In the genomic region with DNA sequence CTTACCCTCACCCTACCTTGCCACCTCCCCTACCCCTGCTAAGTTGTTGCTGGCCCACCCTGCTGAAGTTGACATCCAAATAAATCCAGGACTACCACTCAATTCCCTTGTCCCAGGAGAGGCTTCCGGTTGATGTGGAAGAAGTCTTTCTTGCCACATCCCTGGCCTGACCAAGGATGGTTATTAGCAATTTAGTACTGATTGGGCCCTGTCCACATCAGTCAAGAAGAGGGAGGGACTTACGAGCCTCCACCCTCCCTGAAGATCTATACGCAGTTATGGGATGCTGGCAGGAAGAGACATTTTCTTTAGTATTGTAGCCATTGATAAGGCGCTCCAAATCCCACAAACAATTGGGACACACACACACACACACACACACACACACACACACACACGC, we compare ENCODE assay signal across 21 mouse cellular contexts.
A peak's percentile ranks its signal among the peaks of the same experiment; 100 is the strongest.
DNase-seq lines count a peak whose midpoint lies in the region; ATAC-seq and TF ChIP-seq lines count a peak whose summit lies in the region.
"Had no signal": no experiment of that assay in that cellular context is flagged by ENCODE, and none has a peak within 500 bp of the region (broad histone marks: within the 10 kb centered on the region; RNA-seq: fewer than 3 reads in every experiment).

No protein-coding gene starts in this region.

- H3K27me3 ChIP-seq in heart, embryonic 12.5 days (replicated peaks) = no peaks in the 10 kb centered on the region
- H3K27me3 ChIP-seq in ES-Bruce4 (ENCODE audit: control insufficient read depth, insufficient read depth, low read length, poor library complexity, severe bottlenecking) = no peaks in the 10 kb centered on the region
- H3K27me3 ChIP-seq in embryonic facial prominence, embryonic 10.5 days (replicated peaks; ENCODE audit: low read depth, poor library complexity, severe bottlenecking) = no peaks in the 10 kb centered on the region
- H3K27me3 ChIP-seq in stomach, embryonic 16.5 days (ENCODE audit: control insufficient read depth, insufficient read depth, low read length) = no peaks in the 10 kb centered on the region
- H3K27me3 ChIP-seq: CH12.LX; embryonic facial prominence, embryonic 12.5 days; forebrain, embryonic 15.5 days; hindbrain, embryonic 13.5 days; kidney, embryonic 15.5 days had no signal

- no peaks in the 10 kb centered on the region for H3K36me3 ChIP-seq in heart, embryonic 12.5 days
- no peaks in the 10 kb centered on the region for H3K36me3 ChIP-seq in ES-Bruce4 (ENCODE audit: control insufficient read depth, insufficient read depth, low read length, poor library complexity, severe bottlenecking)
- no peaks in the 10 kb centered on the region for H3K36me3 ChIP-seq in embryonic facial prominence, embryonic 10.5 days (replicated peaks)
- no peaks in the 10 kb centered on the region for H3K36me3 ChIP-seq in stomach, embryonic 16.5 days (ENCODE audit: control insufficient read depth, insufficient read depth, low read length)
- H3K36me3 ChIP-seq: embryonic facial prominence, embryonic 12.5 days; forebrain, embryonic 15.5 days; hindbrain, embryonic 13.5 days; kidney, embryonic 15.5 days had no signal

- no peak for TF ChIP-seq EP300 in ES-Bruce4 (IDR thresholded peaks at IDR 0.05; ENCODE audit: insufficient read depth, low read depth, low read length)

- TF ChIP-seq CTCF in ES-Bruce4 (IDR thresholded peaks at IDR 0.05; ENCODE audit: low read depth, low read length) = no peak

- H3K9me3 ChIP-seq in heart, embryonic 12.5 days (replicated peaks) = peaks cover 3% of the 10 kb centered on the region; the same call in 1 of the 2 replicates
- no peaks in the 10 kb centered on the region for H3K9me3 ChIP-seq in ES-Bruce4 (replicated peaks; ENCODE audit: control insufficient read depth, insufficient read depth, low read length, poor library complexity, severe bottlenecking)
- H3K9me3 ChIP-seq in embryonic facial prominence, embryonic 10.5 days = no peaks in the 10 kb centered on the region
- no peaks in the 10 kb centered on the region for H3K9me3 ChIP-seq in stomach, embryonic 16.5 days (replicated peaks; ENCODE audit: control insufficient read depth, low read length)
- H3K9me3 ChIP-seq: embryonic facial prominence, embryonic 12.5 days; forebrain, embryonic 15.5 days; hindbrain, embryonic 13.5 days; kidney, embryonic 15.5 days had no signal

- peaks cover 4% of the 10 kb centered on the region; the same call in 1 of the 2 replicates for H3K4me1 ChIP-seq in heart, embryonic 12.5 days (replicated peaks)
- H3K4me1 ChIP-seq in ES-Bruce4 (ENCODE audit: control insufficient read depth, insufficient read depth, low read length) = peaks cover 3% of the 10 kb centered on the region
- peaks cover 22% of the 10 kb centered on the region for H3K4me1 ChIP-seq in embryonic facial prominence, embryonic 10.5 days
- H3K4me1 ChIP-seq in stomach, embryonic 16.5 days (ENCODE audit: control insufficient read depth, insufficient read depth, low read length) = 0 out of 2 replicates have a peak, but pooled peaks cover 4% of the 10 kb centered on the region
- H3K4me1 ChIP-seq: forebrain, embryonic 15.5 days; hindbrain, embryonic 13.5 days had no signal

- no peak for TF ChIP-seq POLR2A in ES-Bruce4 (IDR thresholded peaks at IDR 0.05; ENCODE audit: insufficient read depth, low read length)

- 54% methylated on average over 5 of the region's 5 CpGs for WGBS in heart, embryonic 12.5 days
- 54% methylated on average over 5 of the region's 5 CpGs for WGBS in embryonic facial prominence, embryonic 10.5 days
- 62% methylated on average over 5 of the region's 5 CpGs for WGBS in stomach, embryonic 16.5 days

- no peak overlapping the region for H3K4me3 ChIP-seq in heart, embryonic 12.5 days
- peak overlapping the region; percentile 47 for H3K4me3 ChIP-seq in ES-Bruce4 (ENCODE audit: low read depth, low read length)
- no peak overlapping the region for H3K4me3 ChIP-seq in embryonic facial prominence, embryonic 10.5 days
- H3K4me3 ChIP-seq in stomach, embryonic 16.5 days (replicated peaks; ENCODE audit: low read length) = no peak overlapping the region
- H3K4me3 ChIP-seq: embryonic facial prominence, embryonic 12.5 days; forebrain, embryonic 15.5 days; hindbrain, embryonic 13.5 days; kidney, embryonic 15.5 days; megakaryocyte, embryonic 14.5 days had no signal

- no peak for ATAC-seq in heart, embryonic 12.5 days (ENCODE audit: insufficient number of reproducible peaks, low FRiP score)
- no peak for ATAC-seq in stomach, embryonic 16.5 days (ENCODE audit: insufficient read depth, low FRiP score)
- ATAC-seq: activated CD4-positive, CD25-positive, alpha-beta regulatory T cell, adult 4 months; forebrain, embryonic 15.5 days had no signal

- H3K27ac ChIP-seq in heart, embryonic 12.5 days (ENCODE audit: poor library complexity, severe bottlenecking) = no peak overlapping the region
- no peak overlapping the region for H3K27ac ChIP-seq in ES-Bruce4 (ENCODE audit: insufficient read depth, low read length)
- 0 out of 2 replicates have a peak overlapping the region, but pooled peaks have one; percentile 31 for H3K27ac ChIP-seq in embryonic facial prominence, embryonic 10.5 days (replicated peaks)
- H3K27ac ChIP-seq in stomach, embryonic 16.5 days (ENCODE audit: low read length) = peak overlapping the region; percentile 82
- H3K27ac ChIP-seq: embryonic facial prominence, embryonic 12.5 days; forebrain, embryonic 15.5 days; hindbrain, embryonic 13.5 days; kidney, embryonic 15.5 days; liver, embryonic 14.5 days had no signal

- H3K9ac ChIP-seq in heart, embryonic 12.5 days = no peak overlapping the region
- no peak overlapping the region for H3K9ac ChIP-seq in ES-Bruce4 (ENCODE audit: low read depth, poor library complexity, severe bottlenecking)
- H3K9ac ChIP-seq in stomach, embryonic 16.5 days (ENCODE audit: low read length) = no peak overlapping the region
- H3K9ac ChIP-seq: embryonic facial prominence, embryonic 12.5 days; forebrain, embryonic 15.5 days; hindbrain, embryonic 13.5 days; kidney, embryonic 15.5 days; liver, embryonic 14.5 days had no signal

- peak overlapping the region; percentile 4; the same call in 1 of the 2 replicates for H3K4me2 ChIP-seq in heart, embryonic 12.5 days
- no peak overlapping the region for H3K4me2 ChIP-seq in stomach, embryonic 16.5 days (ENCODE audit: low read depth, low read length)
- H3K4me2 ChIP-seq: embryonic facial prominence, embryonic 12.5 days; forebrain, embryonic 15.5 days; hindbrain, embryonic 13.5 days; kidney, embryonic 15.5 days had no signal

- no peak for DNase-seq in heart, adult 18-20 months
- no peak for DNase-seq in embryonic facial prominence, embryonic 10.5 days (ENCODE audit: low spot score)
- DNase-seq in adipocyte (ENCODE audit: low spot score) = no peak
- no peak for DNase-seq in thymus, postnatal 10 days (ENCODE audit: low spot score in 2 of 2)
- DNase-seq: adrenal gland, postnatal 25 days; cerebellum, adult 11 months; cerebellum, postnatal 25 days; gastrocnemius, postnatal 36 days; midbrain, embryonic 14.5 days; thymus, postnatal 36 days had no signal

Comparison
In these comparisons a context has a peak if more than half of its experiments do, and no peak if none do; other contexts are left out.
1. H3K27ac ChIP-seq: peak in embryonic facial prominence, embryonic 10.5 days (single experiment) and stomach, embryonic 16.5 days (single experiment); none in heart, embryonic 12.5 days (single experiment) and ES-Bruce4 (single experiment).